Mouse (Mus musculus): Measurements from ENCODE around the gene Eme2.
"Not testable (repeated sequence)": the region's sequence is repeated elsewhere in the genome, so short reads cannot be mapped to it uniquely, and the experiment has no call there.

Gene Eme2

GRCm38 (mm10) chr17:24894995-24895547, at the start of gene Eme2, which contains the start of gene Mrps34:
Gene Eme2 (minus strand): TSS chr17:24895087.
Gene Mrps34 (plus strand): TSS chr17:24895116.
- DNase-seq: peak; percentile 72 to 74

DNA sequence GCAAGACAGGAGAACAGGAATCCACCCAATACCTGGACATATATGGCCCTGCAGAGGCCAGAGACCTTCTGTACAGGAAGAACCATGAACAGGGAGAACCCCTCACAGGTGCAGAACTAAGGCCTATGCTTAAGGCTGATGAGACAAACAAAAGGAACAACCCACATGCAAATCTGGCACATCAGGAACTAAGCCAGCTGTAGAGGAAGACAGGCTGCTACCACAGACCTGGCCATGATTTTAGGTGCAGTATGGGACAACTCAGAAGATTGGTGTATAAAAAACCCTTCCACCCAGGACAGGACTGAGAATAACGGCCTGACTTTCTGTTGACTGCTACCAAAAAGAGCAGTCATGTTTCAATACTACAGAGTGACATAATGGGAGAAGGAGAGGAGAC, 48.7 kb upstream of the Eme2 start:
- DNase-seq: not testable (repeated sequence)

- DNase-seq: no peak
Measured at GRCm38 (mm10) chr17:24943036-24943435, 48.1 kb upstream of the Eme2 start.

GRCm38 (mm10) chr17:24942453-24942852, 47.6 kb upstream of the Eme2 start:
- DNase-seq: peak; percentile 40 to 46

DNA sequence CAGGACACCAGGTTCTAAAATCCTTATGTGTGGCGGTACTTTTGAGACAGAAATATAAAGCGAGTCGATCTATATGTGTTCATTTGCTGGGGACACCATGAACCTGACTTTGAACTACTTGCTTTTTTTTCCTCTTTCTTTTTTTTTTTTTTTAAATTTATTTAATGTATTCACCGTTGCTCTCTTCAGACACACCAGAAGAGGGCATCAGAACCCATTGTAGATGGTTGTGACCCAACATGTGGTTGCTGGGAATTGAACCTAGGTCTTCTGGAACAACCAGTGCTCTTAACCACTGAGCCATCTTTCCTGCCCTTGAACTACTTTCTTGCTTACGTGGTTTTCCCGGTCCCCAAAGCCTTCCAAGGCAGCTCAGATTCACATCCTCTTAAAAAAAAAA, 42.4 kb upstream of the Eme2 start:
- no peak for DNase-seq

DNA sequence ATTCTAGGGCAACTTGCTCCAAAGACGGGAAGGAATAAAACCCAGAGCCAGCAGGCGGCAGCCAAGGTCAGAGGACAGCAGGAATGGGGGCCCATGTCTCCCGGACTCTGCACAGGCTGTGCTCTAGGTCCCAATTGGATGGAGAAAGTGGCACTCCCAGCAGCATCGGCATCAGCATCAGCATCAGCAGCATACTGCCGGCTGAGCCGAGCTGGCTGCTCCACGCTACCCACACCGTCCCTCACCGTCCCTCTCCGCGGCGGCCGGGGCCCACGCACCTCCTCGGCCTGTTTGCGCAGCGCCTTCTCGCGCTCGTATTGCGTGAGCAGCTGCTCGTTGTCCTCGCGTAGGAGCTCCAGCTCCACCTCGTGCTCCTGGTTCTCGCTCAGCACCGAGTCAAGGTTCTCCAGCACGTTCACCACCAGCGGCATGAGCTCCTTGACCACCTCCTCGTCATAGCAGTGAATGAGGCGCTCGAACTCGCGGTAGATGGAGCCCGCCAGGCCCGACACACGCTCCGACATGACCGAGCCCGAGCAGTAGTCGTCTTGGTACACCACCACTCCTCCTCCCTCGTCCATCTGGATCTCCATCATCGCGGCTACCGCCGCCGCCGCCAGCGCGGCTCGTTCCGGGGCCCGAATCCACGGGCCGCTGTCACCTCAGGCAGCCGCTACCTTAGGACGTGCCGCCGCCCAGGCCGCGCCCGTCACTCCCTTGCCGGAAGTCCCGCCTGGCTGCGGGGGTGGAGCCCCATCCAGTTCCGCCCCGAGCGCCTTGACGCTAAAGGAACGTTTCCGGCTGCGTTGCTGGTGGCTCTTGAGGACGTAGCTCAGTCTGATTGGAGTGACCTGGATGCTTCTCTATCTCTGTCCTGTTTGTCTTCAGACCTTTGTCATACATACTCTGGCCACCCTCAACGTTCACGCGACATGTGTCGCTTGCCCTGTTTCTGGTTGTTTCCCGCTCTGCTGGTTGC, 41.7 kb upstream of the Eme2 start, which contains the start of gene Mapk8ip3:
TSS of gene Mapk8ip3 (minus strand) at position 719 of the 979 bp plus-strand sequence.
- peak; percentile 95 for DNase-seq

GRCm38 (mm10) chr17:24935666-24936065, 40.8 kb upstream of the Eme2 start:
- no peak for DNase-seq

GRCm38 (mm10) chr17:24934926-24935325, 40.0 kb upstream of the Eme2 start:
- no peak for DNase-seq

DNA sequence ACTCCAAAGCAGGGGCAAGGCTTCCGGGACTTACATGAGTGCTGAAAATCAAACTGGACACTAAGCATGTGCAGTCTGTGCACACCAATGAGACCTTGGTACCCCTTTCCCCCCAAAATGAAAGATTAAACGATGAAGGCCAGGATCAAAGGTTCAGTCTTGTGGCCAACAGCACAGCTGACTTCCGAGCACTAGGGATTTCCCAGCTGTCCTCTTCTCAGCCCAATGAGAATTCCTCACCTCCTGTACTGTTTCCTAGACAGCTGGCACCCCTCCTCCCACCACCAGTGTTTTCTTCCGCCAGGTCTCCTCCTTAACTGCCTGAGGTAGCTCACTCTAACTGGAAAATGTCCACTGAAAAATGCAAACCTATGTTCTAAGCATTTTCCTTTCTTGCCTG, 38.3 kb upstream of the Eme2 start:
- no peak for DNase-seq

DNA sequence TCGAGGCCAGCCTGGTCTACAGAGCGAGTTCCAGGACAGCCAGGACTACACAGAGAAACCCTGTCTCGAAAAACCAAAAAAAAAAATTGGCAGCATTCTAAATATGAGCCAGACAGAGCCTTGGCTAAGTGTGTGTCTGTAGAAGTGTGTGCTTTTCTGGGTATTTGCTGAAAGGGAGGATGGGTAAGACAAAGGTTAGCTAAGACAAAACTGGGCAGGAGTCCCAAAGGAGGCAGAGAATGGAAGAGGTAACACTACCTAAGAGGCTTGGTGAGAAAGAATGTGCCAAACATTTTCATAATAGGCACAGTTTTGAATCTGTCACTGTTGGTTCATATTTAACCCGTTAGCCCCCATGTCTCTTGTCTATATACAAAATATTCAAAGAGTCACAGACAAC, 37.5 kb upstream of the Eme2 start:
- DNase-seq: no peak

DNA sequence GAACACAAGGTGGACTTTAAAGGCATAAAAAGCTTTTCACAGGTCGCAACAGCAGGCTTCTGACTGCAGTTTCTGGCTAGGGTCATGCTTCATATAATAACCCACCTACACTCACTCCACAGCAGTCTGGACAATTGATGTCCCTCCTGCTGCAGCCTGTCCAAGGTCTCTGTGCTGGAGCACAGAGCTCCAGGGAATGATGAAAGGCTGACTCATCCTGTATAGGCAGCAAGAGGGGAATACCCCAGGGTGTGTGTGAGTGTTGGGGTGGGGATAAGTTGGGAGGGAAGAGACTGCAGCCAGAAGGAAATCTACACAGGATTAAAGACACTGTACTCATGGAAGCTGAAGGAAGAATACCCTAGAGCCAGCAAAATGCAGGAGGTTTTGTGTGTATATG, 34.6 kb upstream of the Eme2 start:
- DNase-seq: no peak

DNA sequence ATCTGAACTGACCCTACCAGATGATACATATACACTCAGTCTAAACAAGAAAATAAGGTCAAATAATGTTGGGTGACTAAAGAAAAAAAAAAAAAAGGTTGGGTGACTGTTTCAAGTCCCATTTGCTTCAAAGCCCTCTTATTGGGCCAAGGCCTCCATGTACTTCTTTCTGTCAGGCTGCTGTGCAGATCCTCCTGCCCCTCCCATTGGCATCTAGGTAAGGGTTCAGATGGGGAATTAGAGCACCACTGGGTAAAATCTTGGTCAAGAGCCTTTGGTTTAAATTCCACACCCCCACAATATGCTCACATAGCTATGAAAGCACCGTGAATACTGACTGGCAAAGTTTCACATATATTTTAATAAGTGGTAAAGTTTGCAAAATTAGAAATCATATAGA, 28.4 kb upstream of the Eme2 start:
- DNase-seq: no peak

GRCm38 (mm10) chr17:24913984-24914383, 19.1 kb upstream of the Eme2 start:
- no peak for DNase-seq

DNA sequence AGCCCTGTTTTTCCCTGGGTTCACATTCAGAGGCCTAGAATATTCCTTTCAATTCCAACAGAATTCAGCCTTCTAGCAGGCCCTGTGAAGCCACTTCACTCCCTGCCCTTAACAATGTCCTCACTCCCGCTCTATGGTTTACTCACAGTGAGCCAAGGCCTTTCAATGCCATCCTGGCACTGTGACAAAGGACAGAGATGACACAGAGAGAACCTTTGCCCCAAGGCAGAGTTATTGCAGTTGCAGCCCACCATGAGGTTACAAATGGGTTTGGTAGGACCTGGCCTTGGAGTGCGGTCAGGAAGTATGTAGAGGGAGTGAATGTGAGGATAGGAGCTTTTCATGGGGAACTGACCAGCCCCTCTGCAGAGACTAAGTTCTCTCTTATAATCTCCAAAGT, 12.7 kb upstream of the Eme2 start:
- no peak for DNase-seq

DNA sequence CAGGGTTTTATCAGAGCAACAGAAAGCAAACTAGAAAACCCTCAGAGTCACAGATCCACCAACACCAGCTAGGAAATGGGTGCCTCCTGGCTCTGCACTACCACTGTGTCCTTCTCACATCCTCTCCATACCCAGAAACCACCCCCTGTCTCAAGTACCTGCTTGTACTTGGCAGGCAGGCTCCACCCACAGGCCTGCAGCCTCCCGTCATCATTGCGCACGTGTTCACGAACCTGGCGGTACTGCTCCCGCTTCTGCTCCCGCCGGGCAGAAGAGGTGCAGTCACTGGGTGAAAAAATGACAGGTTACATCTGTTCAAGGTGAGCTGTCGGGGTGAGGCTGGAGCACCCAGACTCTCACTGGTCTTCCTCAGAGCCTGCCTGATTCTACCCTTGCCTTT, 8.9 kb upstream of the Eme2 start:
- DNase-seq: no peak

- peak in 1 of 2 experiments; percentile 39 for DNase-seq
Measured at GRCm38 (mm10) chr17:24902671-24903474, 8.0 kb upstream of the Eme2 start.

DNA sequence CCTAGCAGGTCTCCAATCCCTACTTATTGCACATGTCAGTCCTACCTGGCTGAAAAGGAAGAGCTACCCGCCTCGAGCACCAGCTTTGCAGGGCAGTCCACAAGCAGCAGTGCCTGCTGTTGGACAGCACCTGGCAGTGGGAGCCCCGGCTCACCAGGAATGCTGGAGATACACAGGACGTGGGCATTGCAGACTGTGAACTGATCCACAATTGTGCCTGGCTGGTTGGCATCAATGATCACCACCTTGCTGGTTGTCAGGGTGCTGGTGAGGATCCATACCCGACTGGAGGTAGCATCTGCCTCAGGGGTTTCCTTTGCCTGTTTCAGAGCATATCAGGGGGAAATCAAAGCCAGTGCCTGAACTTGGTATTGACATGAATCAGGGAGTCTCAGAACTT, 7.2 kb upstream of the Eme2 start:
- DNase-seq: no peak

- no peak for DNase-seq
Measured at GRCm38 (mm10) chr17:24900014-24900413, 5.1 kb upstream of the Eme2 start.

GRCm38 (mm10) chr17:24899153-24899552, 4.3 kb upstream of the Eme2 start:
- DNase-seq: no peak

DNA sequence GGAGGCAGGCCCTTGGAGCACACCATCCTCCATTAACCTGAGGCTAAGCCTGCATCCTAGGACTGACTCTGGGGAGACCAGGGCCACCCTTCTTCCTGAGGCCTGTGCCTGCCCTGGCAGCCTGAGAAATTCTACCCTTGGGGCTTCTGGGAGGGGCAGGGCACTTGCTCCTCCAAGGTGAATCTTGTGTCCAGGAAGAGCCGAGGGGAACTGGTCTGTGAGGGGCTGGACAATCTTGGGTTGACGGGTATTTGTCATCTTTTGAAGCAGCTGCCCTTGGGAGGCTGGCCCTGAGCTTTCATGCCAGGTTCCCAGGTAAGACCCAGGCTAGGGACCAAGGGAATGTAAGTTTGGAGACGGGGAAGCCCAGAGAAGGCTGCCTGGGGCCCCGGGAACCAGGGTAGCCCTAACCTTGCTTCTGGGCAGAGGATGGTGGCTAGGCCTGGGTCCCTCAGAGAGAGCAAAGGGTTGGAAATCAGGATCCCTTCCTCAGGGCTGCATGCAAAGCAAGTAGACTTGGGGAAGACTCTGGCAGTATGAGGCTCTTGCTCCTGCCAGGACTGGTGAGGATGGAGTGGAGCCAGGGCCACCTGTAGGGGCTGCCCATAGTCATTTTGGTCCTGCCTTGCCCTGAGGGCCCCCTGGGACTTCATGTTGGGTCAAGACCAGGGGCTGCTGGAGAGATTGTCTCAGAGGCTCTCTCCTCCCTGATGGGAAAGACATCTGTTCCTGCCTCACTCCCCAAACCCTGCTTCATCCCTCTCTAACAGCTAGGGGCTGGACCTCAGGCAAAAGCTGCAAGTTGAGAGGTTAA, 3.4 kb upstream of the Eme2 start:
- DNase-seq: no peak

GRCm38 (mm10) chr17:24897600-24897999, 2.7 kb upstream of the Eme2 start:
- no peak for DNase-seq

- DNase-seq: no peak
Measured at GRCm38 (mm10) chr17:24896993-24897269, 2.0 kb upstream of the Eme2 start.

All from thymus, postnatal 36 days (tissue).